Mouse (Mus musculus) forebrain, embryonic 11.5 days (tissue): ENCODE measurements around the gene Tsc22d1. TPM values are rescaled to one million over a fixed set of nuclear protein-coding genes. Genes with fewer than 3 reads are reported as not detected.
A peak's percentile ranks its signal among the peaks of the same experiment; 100 is the strongest.

Source experiments
- ATAC-seq: fragments of 200-750 bp; cut with Nextera tagmentation; replicated peaks from 2 replicates; pipeline ENCODE4 v1.8.0; 2017; ENCODE audit warnings: moderate TSS enrichment; ENCODE audit not compliant: low FRiP score
- DNase-seq: peaks from one replicate; pipeline ENCODE4 v3.0.0-alpha.2; 2017; ENCODE audit warnings: low spot score
- H3K27ac ChIP-seq: fragments of 300-500 bp; sonication (generic); 2 replicates; pipeline ENCODE4 v1.5.1; 2014; ENCODE audit warnings: low read depth, low read length
- H3K27me3 ChIP-seq: fragments of 300-500 bp; sonication (generic); 2 replicates; pipeline ENCODE4 v1.6.1; 2014; ENCODE audit warnings: mild to moderate bottlenecking, low read length, mixed read lengths; ENCODE audit not compliant: control insufficient read depth, insufficient read depth
- H3K36me3 ChIP-seq: fragments of 300-500 bp; sonication (generic); 2 replicates; pipeline ENCODE4 v1.6.1; 2014; ENCODE audit warnings: mild to moderate bottlenecking, low read length, moderate library complexity, mixed read lengths; ENCODE audit not compliant: control insufficient read depth, insufficient read depth
- H3K4me1 ChIP-seq: fragments of 300-500 bp; sonication (generic); replicated peaks from 2 replicates; pipeline ENCODE4 v1.6.1; 2014; ENCODE audit warnings: low read length, mixed read lengths; ENCODE audit not compliant: control insufficient read depth, insufficient read depth
- H3K4me2 ChIP-seq: fragments of 300-500 bp; sonication (generic); 2 replicates; pipeline ENCODE4 v1.6.1; 2014; ENCODE audit warnings: low read depth, mild to moderate bottlenecking, low read length, moderate library complexity, mixed read lengths; ENCODE audit not compliant: severe bottlenecking
- H3K4me3 ChIP-seq: fragments of 300-500 bp; sonication (generic); 2 replicates; pipeline ENCODE4 v1.5.1; 2014; ENCODE audit warnings: low read depth, low read length
- H3K9ac ChIP-seq: fragments of 300-500 bp; sonication (generic); 2 replicates; pipeline ENCODE4 v1.6.1; 2014; ENCODE audit warnings: low read length
- H3K9me3 ChIP-seq: fragments of 300-500 bp; sonication (generic); 2 replicates; pipeline ENCODE4 v1.6.1; 2016; ENCODE audit warnings: low read length, mixed read lengths; ENCODE audit not compliant: control insufficient read depth
- WGBS: fragments of 180-500 bp; shearing (Covaris S2); extraction: QIAGEN DNeasy Blood & Tissue Kit; methylation state at CpG from one replicate; pipeline ENCODE4 v1.1.7; 2014; 5-methylcytosine and 5-hydroxymethylcytosine counted together
- polyA plus RNA-seq: library from polyadenylated mRNA; unstranded; fragments of >200 nt; fragmentation: Nextera tagmentation; extraction: Ambion mirVana; gene quantifications from 2 replicates; pipeline ENCODE4 v1.2.1, GENCODE M21; 2014

Gene Tsc22d1
- polyA plus RNA-seq, 1 experiment from 2014 or later = 484 TPM

DNA sequence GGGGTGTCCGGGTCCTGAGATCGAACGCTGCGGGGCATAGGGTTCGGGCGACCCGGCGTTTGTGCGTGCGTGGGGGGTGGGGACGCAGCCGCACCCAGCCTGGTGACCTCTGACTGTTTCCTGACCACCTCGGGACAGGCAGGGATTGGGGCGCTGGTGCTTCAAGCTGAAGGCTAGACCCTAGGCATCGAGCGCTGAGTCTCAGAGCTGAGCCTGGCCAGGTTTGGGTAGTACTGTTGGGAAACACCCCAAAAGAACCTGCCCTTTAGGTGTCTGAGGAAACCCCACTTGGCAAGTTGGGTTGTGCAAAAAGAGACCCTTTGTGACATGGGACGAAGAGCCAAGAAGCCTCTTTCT lies 142.1 kb downstream of the Tsc22d1 start, which contains the start of gene Serp2:
TSS of gene Serp2 (minus strand) at position 38 of the 357 bp plus-strand sequence.
- Histone ChIP-seq H3K27ac (peak within 1 kb of the TSS; percentile 25; the same call in 1 of the 2 replicates), H3K36me3 (no peaks in the 10 kb centered on the region), H3K4me2 (peak within 1 kb of the TSS; percentile 92), H3K27me3 (peaks cover 3% of the 10 kb centered on the region; the same call in 1 of the 2 replicates), H3K9me3 (no peaks in the 10 kb centered on the region), H3K9ac (peak within 1 kb of the TSS; percentile 84), H3K4me3 (peak within 1 kb of the TSS; percentile 69), H3K4me1 (peaks cover 2% of the 10 kb centered on the region; the same call in 1 of the 2 replicates)
- 9% methylated on average over 17 of the region's 17 CpGs for WGBS
- ATAC-seq (peak; percentile 67), DNase-seq (no peak)

Other genes starting within 250 kb of the Tsc22d1 start
- 29.3 and 33.3 TPM in 2 replicates for gene Serp2, start 141.9 kb downstream of the Tsc22d1 start, polyA plus RNA-seq